Mouse (Mus musculus): ENCODE data around the gene Zup1.
"Not testable (repeated sequence)": the region's sequence is repeated elsewhere in the genome, so short reads cannot be mapped to it uniquely, and the experiment has no call there.

Gene Zup1

GRCm38 (mm10) chr10:33950803-33951583, at the start of gene Zup1:
Zup1 (minus strand) TSS chr10:33951269.
- peak; percentile 91 for DNase-seq

DNA sequence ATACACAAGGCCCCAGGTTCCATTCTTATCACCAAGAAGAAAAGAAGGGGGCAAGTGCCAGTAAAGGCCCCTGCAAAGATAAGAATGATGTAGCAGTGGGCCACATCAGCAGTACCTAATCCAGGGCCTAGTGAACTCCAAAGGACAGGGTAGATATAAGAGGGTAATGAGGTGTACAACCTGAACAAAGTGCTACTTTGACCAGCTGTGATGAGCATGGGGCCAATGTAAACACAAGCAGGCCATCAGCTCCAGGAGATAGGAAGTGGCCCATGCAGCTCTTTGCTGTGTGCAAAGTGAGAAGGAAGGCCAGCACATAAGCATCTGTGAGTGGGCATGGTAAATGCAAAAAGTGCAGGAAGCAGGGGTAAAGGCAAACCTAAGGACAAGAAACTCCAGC, 47.3 kb upstream of the Zup1 start:
- no peak for DNase-seq

GRCm38 (mm10) chr10:33996686-33997085, 45.6 kb upstream of the Zup1 start:
- DNase-seq = not testable (repeated sequence)

DNA sequence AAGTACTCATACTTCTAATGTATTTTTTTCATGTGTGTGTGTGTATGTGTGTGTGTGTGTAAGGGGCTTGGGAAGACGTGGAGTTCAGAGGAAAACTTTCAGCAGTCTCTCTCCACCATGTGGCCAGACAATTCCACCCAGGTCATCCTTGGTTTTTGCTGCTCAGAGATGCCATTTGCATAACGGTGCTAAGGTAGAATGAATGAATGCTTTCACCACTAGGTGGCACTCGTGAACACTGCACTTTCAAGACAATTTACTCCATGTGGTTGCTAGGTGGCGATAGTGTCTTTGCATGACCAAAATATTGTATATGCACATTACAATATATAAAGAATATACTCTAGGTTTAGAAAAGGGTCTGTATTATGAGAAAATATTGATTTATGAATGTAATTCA, 35.7 kb upstream of the Zup1 start:
- DNase-seq = peak; percentile 76

DNA sequence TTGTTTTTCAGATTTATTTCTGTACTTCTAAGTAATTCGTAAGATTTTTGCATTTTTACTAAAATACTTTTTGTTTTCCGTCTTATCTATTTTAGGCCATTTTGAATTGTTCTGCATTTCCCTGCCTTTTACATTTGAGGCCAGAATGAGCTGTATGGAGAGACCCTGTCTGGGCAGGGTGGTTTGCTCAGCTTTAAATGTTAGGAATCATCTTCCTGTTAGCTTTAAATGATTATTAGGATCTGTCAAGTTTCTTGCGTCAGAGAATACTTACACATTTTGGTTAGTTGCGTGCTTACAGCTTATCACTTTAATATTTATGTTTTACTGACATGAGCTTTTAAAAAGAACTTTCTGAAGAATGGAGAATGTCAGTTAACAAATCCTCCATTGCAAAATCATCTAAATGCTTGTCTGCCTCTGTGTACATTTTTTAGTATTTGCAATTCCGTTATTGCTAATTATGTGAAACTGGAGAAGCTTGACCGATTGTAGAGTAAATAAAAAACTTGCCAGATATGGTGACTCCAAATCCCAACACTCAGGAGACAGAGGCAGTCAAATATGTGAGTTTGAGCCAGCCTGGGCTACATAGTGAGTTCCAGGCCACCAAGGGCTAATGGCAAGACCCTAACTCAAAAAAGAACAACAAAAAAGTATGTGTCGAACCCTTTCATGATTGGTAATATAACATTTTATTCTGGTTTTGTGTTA, 23.9 kb upstream of the Zup1 start:
- DNase-seq = no peak

GRCm38 (mm10) chr10:33952509-33952908, 1.4 kb upstream of the Zup1 start:
- no peak for DNase-seq

GRCm38 (mm10) chr10:33946336-33946735, 4.7 kb downstream of the Zup1 start:
- DNase-seq = no peak

GRCm38 (mm10) chr10:33945390-33945789, 5.7 kb downstream of the Zup1 start:
- DNase-seq = no peak

DNA sequence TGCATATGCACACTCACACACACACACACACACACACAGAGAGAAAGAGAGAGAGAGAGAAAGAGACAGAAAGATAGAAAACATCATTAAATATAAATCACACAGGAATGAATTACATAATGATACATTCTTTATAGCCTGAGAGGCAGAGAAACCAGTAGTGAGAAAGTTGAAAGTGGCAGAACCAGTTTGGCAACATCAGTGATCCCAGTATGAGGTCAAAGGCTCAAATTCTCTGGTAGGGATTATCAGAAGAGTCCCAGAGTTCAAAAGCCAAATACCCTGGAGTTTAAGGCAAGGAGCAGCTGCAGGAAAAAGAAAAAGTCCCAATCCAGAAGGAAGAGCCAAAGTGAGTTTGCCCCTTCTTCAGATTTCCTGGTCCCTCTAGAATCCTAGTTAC, 10.4 kb downstream of the Zup1 start:
- DNase-seq = no peak

DNA sequence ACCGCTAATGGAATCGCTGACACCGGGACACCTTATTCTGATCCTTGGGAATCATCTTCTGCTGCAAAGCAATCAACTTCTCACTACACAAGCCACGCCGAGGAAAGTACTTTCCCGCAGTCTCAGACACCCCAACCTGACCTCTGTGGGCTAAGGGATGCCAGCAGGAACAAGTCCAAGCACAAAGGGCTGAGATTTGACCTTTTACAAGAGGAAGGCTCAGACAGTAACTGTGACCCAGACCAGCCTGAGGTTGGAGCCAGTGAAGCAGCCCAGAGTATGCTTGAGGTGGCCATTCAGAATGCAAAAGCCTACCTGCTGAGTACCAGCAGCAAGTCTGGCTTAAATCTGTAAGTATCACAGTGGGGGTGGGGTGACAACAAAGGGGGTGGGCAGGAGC, 45.6 kb downstream of the Zup1 start:
- no peak for DNase-seq

DNA sequence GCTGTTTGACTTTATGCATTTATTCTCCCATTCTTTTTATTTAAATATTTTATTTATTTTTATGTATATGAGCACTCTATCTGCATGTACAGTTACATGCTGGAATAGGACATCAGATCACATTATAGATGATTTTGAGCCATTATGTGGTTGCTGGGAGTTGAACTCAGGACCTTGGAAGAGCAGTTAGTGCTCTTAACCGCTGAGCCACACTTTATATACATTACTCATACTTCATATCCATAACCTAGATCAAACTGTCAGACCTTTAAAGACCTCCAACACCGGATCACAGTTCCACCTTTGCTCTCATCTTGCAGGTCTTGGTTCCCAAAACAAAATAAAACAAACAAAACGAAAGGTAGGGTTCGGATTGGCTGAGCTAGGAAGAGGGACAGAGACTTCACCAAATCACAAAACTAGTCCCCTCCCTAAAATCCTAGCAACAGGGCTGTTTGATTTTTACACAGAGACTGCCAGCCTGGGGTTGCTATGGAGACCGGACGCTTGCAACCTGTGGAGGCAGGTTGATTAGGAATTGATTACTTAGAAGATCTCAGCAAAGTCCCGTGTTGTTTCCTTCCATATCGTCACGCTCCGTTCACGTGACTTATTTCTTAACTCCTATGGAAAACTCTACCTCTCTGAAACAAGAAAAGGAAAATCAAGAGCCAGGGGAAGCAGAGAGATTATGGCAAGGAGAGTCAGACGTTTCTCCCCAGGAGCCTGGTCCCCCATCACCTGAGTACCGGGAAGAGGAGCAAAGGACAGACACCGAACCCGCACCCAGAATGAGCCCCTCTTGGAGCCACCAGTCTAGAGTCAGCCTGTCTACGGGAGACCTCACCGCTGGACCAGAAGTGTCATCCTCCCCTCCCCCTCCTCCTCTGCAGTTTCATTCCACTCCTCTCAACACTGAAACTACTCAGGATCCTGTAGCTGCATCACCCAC, 46.3 kb downstream of the Zup1 start, which contains the start of gene Rsph4a:
Gene Rsph4a (plus strand): TSS at position 582 of the 952 bp plus-strand sequence.
- DNase-seq = peak; percentile 48

DNA sequence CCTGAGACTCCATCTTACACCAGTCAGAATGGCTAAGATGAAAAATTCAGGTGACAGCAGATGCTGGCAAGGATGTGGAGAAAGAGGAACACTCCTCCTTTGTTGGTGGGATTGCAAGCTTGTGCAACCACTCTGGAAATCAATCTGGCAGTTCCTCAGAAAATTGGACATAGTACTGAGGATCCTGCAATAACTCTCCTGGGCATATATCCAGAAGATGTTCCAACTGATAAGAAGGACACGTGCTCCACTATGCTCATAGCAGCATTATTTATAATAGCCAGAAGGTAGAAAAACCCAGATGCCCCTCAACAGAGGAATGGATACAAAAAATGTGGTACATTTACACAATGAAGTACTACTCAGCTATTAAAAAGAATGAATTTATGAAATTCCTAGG, 49.5 kb downstream of the Zup1 start:
- DNase-seq = not testable (repeated sequence)

DNA sequence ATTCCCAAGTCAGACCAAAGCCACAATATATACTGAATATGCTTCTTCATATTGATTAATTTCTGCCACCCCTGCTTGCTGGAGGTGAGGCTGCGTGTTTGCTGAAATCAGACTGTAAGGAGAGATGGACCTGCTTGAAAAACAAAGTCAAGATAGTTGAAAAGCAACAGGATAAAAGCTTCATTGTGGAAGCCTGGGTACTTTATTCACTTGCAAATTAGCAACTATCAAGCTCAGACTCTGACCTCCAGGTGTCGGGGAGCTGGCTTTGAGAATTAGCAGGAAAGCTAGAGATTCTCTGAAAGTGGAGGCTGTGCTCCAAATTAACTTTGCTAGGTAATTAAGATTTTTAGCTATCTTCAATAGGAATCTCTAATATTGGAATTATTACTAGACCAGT, 68.7 kb downstream of the Zup1 start:
- DNase-seq = not testable (repeated sequence)

DNA sequence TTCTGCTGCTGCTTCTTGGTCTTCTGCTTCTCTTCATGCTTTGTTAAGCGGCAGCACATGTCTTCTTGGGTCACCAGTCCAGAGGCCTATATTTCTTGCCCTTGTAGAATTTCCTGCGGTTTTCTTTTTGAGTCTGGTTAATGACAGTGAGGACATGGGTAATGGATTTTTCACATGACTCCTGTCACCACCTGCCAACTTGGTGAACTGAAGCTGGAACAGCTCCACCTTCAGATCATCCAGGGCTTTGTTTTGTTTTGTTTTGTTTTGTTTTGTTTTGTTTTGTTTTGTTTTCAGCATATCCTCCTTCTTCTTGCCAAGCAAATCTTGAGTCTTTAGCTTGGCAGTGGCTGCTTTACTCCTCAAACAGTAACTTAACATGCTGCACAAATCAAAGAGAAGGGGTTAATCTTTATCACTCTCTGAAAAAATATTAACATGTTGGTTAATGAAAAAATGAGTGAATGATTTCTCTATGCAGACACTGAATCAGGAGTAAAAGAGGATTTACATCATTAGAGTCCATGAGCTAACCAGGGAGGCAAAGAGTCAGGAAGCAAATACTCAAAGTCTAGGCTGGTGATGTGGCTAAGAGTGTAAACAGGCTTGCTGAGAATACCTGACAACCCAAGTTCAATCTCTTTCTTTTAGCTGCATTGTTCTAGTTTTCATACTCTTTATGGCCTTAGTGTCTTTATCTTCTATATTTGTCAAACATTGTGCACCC, 78.2 kb downstream of the Zup1 start:
- no peak for DNase-seq

DNA sequence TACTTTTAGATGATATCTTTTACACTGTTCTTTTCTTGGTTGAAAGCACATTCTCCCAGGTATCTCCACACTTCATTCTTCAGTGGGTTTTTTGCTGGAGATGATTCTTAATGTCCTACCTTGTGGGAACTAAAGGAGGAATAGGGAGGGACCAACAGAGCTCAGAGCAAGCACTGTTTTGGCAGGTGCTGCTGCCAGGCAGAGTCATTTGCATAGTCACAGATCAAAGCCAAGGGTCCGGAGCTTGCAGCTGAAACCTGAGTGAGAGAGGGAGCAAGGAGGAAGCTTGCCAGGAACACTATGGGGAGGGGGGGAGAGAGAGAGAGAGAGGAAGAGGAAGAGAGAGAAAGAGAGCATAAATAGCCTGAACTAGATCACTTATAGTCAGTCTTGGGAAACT, 80.6 kb downstream of the Zup1 start:
- no peak for DNase-seq
